Comparison of ENCODE assay signal across 7 mouse cellular contexts in the genomic region with DNA sequence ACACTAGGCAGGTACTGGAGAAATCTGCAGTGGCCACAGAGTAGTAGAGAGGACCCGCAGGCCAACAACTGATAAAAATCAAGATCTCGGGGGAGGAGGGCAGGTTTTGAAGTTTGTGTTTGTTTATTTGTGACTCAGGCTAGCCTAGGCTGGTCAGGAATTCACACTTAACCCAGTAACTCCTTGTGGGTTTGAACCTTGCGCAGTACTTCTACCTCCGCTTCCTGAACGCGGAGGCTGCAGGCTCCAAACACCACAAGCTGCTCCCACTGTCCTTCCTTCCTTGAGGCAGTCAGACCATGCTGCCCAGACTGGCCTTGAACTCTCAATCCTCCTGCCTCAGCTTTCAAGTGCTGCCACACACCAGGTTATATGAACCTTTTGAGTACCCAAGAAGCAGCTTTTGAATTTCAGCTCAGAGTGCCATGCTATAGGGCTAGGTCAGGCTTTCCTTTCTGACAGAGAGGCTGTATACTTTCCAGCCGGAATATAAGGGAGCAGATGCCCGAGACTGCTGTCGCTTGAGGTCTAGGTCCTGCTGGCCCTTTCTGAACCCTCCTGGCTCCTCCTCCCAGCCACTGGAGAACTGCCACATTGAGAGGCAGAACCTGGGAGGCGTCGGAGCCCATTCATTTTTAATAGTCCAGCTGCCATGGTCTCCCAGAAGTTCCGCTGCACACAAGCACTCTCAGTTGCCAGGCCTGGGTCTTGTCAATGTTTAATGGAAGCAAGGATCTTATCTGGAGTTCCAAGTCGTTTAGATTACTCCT. TPM values are rescaled to one million over a fixed set of nuclear protein-coding genes. Genes with fewer than 3 reads are reported as not detected.
DNase-seq lines count a peak whose midpoint lies in the region; ATAC-seq and TF ChIP-seq lines count a peak whose summit lies in the region.

No protein-coding gene starts in this region.

- TF ChIP-seq CTCF in MEL (IDR thresholded peaks at IDR 0.05 in 2 of 3, conservative IDR thresholded peaks at IDR 0.05 in 1 of 3; ENCODE audit: control insufficient read depth in 1 of 3, insufficient read depth in 1 of 3, low read depth in 2 of 3, low read length in 3 of 3, poor library complexity in 1 of 3, severe bottlenecking in 1 of 3): no peak
- no peak for TF ChIP-seq CTCF in bone marrow, adult 2 months (IDR thresholded peaks at IDR 0.05; ENCODE audit: control insufficient read depth, insufficient read depth, low read length)
- TF ChIP-seq CTCF in lung, adult 2 months (IDR thresholded peaks at IDR 0.05; ENCODE audit: insufficient read depth, low read length): no peak

- TF ChIP-seq EP300 in MEL (IDR thresholded peaks at IDR 0.05; ENCODE audit: low read depth in 1 of 2, low read length in 2 of 2): no peak

- no peak for DNase-seq in MEL (ENCODE audit: low read depth, low spot score)
- peak; percentile 90 to 91 for DNase-seq in heart, adult 18-20 months
- peak; percentile 67 for DNase-seq in kidney, adult 11 months
- DNase-seq in lung, adult 2 months: peak; percentile 72
- no peak for DNase-seq in T-cell, adult 2 months (ENCODE audit: low spot score)

- H3K4me1 ChIP-seq in MEL (ENCODE audit: control insufficient read depth in 1 of 2, insufficient read depth in 2 of 2, low read length in 2 of 2): peaks cover 9 to 59% of the 10 kb centered on the region in 2 experiments
- H3K4me1 ChIP-seq in bone marrow, adult 2 months (ENCODE audit: control insufficient read depth, insufficient read depth, low read length): peaks cover 18% of the 10 kb centered on the region
- H3K4me1 ChIP-seq in lung, adult 2 months (ENCODE audit: control insufficient read depth, insufficient read depth, low read length): peaks cover 47% of the 10 kb centered on the region
- H3K4me1 ChIP-seq in stomach, embryonic 14.5 days (ENCODE audit: control insufficient read depth, insufficient read depth, low read length): peaks cover 62% of the 10 kb centered on the region

- peak overlapping the region; percentile 69 for H3K9ac ChIP-seq in MEL (ENCODE audit: control insufficient read depth, low read depth, low read length, poor library complexity, severe bottlenecking)
- H3K9ac ChIP-seq in stomach, embryonic 14.5 days (replicated peaks; ENCODE audit: low read depth, low read length): no peak overlapping the region

- H3K79me2 ChIP-seq in MEL (ENCODE audit: control insufficient read depth, insufficient read depth, low read length, poor library complexity): no peaks in the 10 kb centered on the region; the same call in 1 of the 2 replicates

- peak overlapping the region; percentile 48 for H3K27ac ChIP-seq in MEL (ENCODE audit: control insufficient read depth, low read depth, low read length)
- peak overlapping the region; percentile 94 for H3K27ac ChIP-seq in bone marrow, adult 2 months (ENCODE audit: control insufficient read depth, insufficient read depth, low read depth, low read length, poor library complexity)
- H3K27ac ChIP-seq in stomach, embryonic 14.5 days (ENCODE audit: low read length): peak overlapping the region; percentile 91

- peak overlapping the region; percentile 58 for H3K4me2 ChIP-seq in stomach, embryonic 14.5 days (replicated peaks; ENCODE audit: low read depth, low read length)

- no peak for TF ChIP-seq RAD21 in MEL (IDR thresholded peaks at IDR 0.05; ENCODE audit: low read depth, low read length)

- WGBS in bone marrow, adult 2 months: 41% methylated on average over 13 of the region's 13 CpGs
- WGBS in lung, adult 2 months: 26% methylated on average over 13 of the region's 13 CpGs
- 43% methylated on average over 13 of the region's 13 CpGs for WGBS in stomach, embryonic 14.5 days

- H3K9me3 ChIP-seq in MEL (replicated peaks; ENCODE audit: insufficient read depth, low read length): no peaks in the 10 kb centered on the region
- no peaks in the 10 kb centered on the region for H3K9me3 ChIP-seq in stomach, embryonic 14.5 days (ENCODE audit: control insufficient read depth, low read depth, low read length)

- peaks cover 0 to 8% of the 10 kb centered on the region in 2 experiments; a peak in 3 of 4 replicates for H3K27me3 ChIP-seq in MEL (ENCODE audit: control insufficient read depth in 1 of 2, insufficient read depth in 2 of 2, low read length in 2 of 2)
- H3K27me3 ChIP-seq in stomach, embryonic 14.5 days (ENCODE audit: control insufficient read depth, insufficient read depth, low read length): no peaks in the 10 kb centered on the region

- H3K4me3 ChIP-seq in MEL (ENCODE audit: control insufficient read depth in 1 of 2, insufficient read depth in 1 of 2, low read depth in 2 of 2, low read length in 2 of 2): peak overlapping the region; percentile 90 to 100
- H3K4me3 ChIP-seq in bone marrow, adult 2 months (replicated peaks; ENCODE audit: control insufficient read depth, low read depth, low read length): peak overlapping the region; percentile 17
- H3K4me3 ChIP-seq in lung, adult 2 months (replicated peaks; ENCODE audit: extremely low read depth, low read depth, low read length): peak overlapping the region; percentile 2
- no peak overlapping the region for H3K4me3 ChIP-seq in stomach, embryonic 14.5 days (ENCODE audit: low read depth, low read length)

- no peak for ATAC-seq in stomach, embryonic 14.5 days (ENCODE audit: insufficient number of reproducible peaks, insufficient read depth, low FRiP score, low read depth)

- TF ChIP-seq POLR2A in MEL (IDR thresholded peaks at IDR 0.05; ENCODE audit: control insufficient read depth in 1 of 2, insufficient read depth in 1 of 2, low read depth in 1 of 2, low read length in 2 of 2, poor library complexity in 1 of 2): no peak
- TF ChIP-seq POLR2A in bone marrow, adult 2 months (IDR thresholded peaks at IDR 0.05; ENCODE audit: borderline replicate concordance, control insufficient read depth, low read depth, low read length): no peak
- TF ChIP-seq POLR2A in lung, adult 2 months (IDR thresholded peaks at IDR 0.05; ENCODE audit: borderline replicate concordance, extremely low read depth, low read depth, low read length): peak; percentile 18; the same call in 1 of the 2 replicates

- H3K36me3 ChIP-seq in MEL (ENCODE audit: control insufficient read depth in 1 of 2, insufficient read depth in 2 of 2, low read length in 2 of 2): peaks cover 0 to 37% of the 10 kb centered on the region in 2 experiments; a peak in 2 of 4 replicates
- H3K36me3 ChIP-seq in stomach, embryonic 14.5 days (ENCODE audit: control insufficient read depth, insufficient read depth, low read length): no peaks in the 10 kb centered on the region

TF ChIP-seq in MEL, 35 proteins besides CTCF, POLR2A, EP300 and RAD21:
- TF ChIP-seq USF1 (IDR thresholded peaks at IDR 0.05; ENCODE audit: low read depth, low read length) (no peak), ZMIZ1 (IDR thresholded peaks at IDR 0.05; ENCODE audit: low read depth, low read length) (no peak), UBTF (IDR thresholded peaks at IDR 0.05; ENCODE audit: borderline replicate concordance, insufficient read depth, low read depth, low read length) (no peak), TCF12 (IDR thresholded peaks at IDR 0.05; ENCODE audit: low read depth, low read length) (no peak), GABPA (IDR thresholded peaks at IDR 0.05; ENCODE audit: low read depth, low read length) (no peak), CHD2 (IDR thresholded peaks at IDR 0.05; ENCODE audit: low read length) (no peak), ZC3H11A (IDR thresholded peaks at IDR 0.05; ENCODE audit: low read depth, low read length) (no peak), HCFC1 (IDR thresholded peaks at IDR 0.05; ENCODE audit: low read depth, low read length) (no peak), MYB (IDR thresholded peaks at IDR 0.05; ENCODE audit: low read depth, low read length) (no peak), ZNF384 (IDR thresholded peaks at IDR 0.05; ENCODE audit: low read depth, low read length) (no peak), JUND (IDR thresholded peaks at IDR 0.05; ENCODE audit: low read depth, low read length) (no peak), POLR2AphosphoS2 (IDR thresholded peaks at IDR 0.05; ENCODE audit: low read length) (no peak)

RNA-seq across cellular contexts. Expression of a gene that starts 12.9 kb away (rescaled TPM):
- total RNA-seq in MEL (2012; rRNA removed): not detected in 2 replicates
- not detected for polyA plus RNA-seq in MEL (2012; ENCODE audit: insufficient read depth in 1 of 2, insufficient read length in 2 of 2, low read depth in 1 of 2, low replicate concordance in 2 of 2, missing spikeins in 1 of 2)
- not detected in 2 replicates for polyA plus RNA-seq in bone marrow, adult 2 months (2011; ENCODE audit: insufficient read depth, insufficient read length, low replicate concordance, missing spikeins)
- total RNA-seq in heart, adult 18-20 months (2021): not detected
- 14.1 TPM in 1 of 2 replicates, not detected in the other for polyA plus RNA-seq in lung, adult 2 months (2012; rRNA removed)
- not detected in 2 replicates for polyA plus RNA-seq in stomach, embryonic 14.5 days (2014; fragmentation: Nextera tagmentation; extraction: Ambion mirVana)

RNA-seq across cellular contexts. Expression of a gene that starts 19.2 kb away (rescaled TPM):
- 2.1 and 2.7 TPM in 2 replicates for total RNA-seq in MEL (2012; rRNA removed)
- 1 to 10 TPM in 1 of 2 experiments, not detected in 1; 3.6 TPM for polyA plus RNA-seq in MEL (2012; ENCODE audit: insufficient read depth in 1 of 2, insufficient read length in 2 of 2, low read depth in 1 of 2, low replicate concordance in 2 of 2, missing spikeins in 1 of 2)
- polyA plus RNA-seq in bone marrow, adult 2 months (2011; ENCODE audit: insufficient read depth, insufficient read length, low replicate concordance, missing spikeins): 79.9 and 89.5 TPM in 2 replicates
- total RNA-seq in heart, adult 18-20 months (2021): 10 to 100 TPM; 31.1 to 32.0 TPM
- polyA plus RNA-seq in lung, adult 2 months (2012; rRNA removed): 75.9 and 109 TPM in 2 replicates
- polyA plus RNA-seq in stomach, embryonic 14.5 days (2014; fragmentation: Nextera tagmentation; extraction: Ambion mirVana): 55.5 and 61.4 TPM in 2 replicates

Comparison
In these comparisons a context has a peak if more than half of its experiments do, and no peak if none do; other contexts are left out.
1. DNase-seq: peak in heart, adult 18-20 months (2 of 2), kidney, adult 11 months (single experiment) and lung, adult 2 months (single experiment); none in MEL (single experiment) and T-cell, adult 2 months (single experiment).
2. RNA of a gene that starts 19.2 kb away (polyA plus RNA-seq): 79.9 to 89.5 TPM in bone marrow, adult 2 months, 75.9 to 109 TPM in lung, adult 2 months and 55.5 to 61.4 TPM in stomach, embryonic 14.5 days; 3.6 TPM in MEL; every median in the first group is over 10 times any median in the second.
3. Peak in every context shown above with its lines, with median percentiles within 50 percentile points of each other: H3K27ac ChIP-seq.